Comparison of ENCODE assay signal across 9 mouse cellular contexts in the genomic region with DNA sequence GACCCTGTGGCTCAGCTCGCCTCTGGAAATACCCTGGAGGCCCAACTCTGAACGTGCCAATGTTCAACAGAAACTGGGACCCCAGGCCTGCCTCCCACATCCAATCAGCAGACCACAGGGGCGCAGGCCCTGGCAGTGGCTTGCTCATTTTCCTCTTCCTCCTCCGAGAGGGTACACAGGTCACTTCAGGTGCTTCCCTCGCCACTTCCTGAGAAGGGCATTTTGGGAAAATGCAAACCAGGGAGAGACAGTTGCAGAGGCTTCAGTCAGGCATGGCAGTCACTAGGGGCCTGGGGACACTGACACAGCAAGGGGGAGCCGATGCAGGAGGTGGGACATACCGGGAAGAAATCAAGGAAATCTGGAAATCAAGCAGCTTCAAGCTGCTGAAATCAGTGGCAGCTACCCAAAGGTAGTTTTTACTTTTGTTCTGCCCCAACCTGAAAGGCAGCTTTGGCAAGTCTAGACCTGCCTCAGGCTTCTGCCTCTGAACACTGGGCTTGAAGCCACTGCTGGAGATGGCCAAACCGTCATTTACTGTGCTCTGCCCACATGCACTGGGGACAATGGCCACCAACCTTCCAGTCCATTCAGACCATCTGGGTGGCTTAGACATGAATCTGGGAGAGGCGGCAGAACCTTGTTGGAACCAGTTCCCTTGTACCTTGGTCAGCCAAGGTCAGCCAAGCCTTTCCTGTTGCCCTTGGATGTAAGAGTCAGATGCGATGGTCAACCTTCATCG. TPM values are rescaled to one million over a fixed set of nuclear protein-coding genes. Genes with fewer than 3 reads are reported as not detected.
DNase-seq lines count a peak whose midpoint lies in the region; ATAC-seq lines count a peak whose summit lies in the region.
"Had no signal": no experiment of that assay in that cellular context is flagged by ENCODE, and none has a peak within 500 bp of the region (broad histone marks: within the 10 kb centered on the region; RNA-seq: fewer than 3 reads in every experiment).

No protein-coding gene starts in this region.

- peaks cover 41% of the 10 kb centered on the region for H3K4me1 ChIP-seq in lung, embryonic 16.5 days (replicated peaks; ENCODE audit: control insufficient read depth, insufficient read depth, low read length)
- H3K4me1 ChIP-seq in embryonic facial prominence, embryonic 14.5 days (ENCODE audit: control insufficient read depth, insufficient read depth, low read length): peaks cover 26% of the 10 kb centered on the region
- peaks cover 22% of the 10 kb centered on the region; the same call in 1 of the 2 replicates for H3K4me1 ChIP-seq in stomach, embryonic 15.5 days

- 78% methylated on average over 11 of the region's 11 CpGs for WGBS in lung, embryonic 16.5 days
- 64% methylated on average over 11 of the region's 11 CpGs for WGBS in embryonic facial prominence, embryonic 14.5 days
- WGBS in stomach, embryonic 15.5 days: 74% methylated on average over 11 of the region's 11 CpGs

- H3K4me3 ChIP-seq in lung, embryonic 16.5 days (ENCODE audit: low read length): no peak overlapping the region
- no peak overlapping the region for H3K4me3 ChIP-seq in embryonic facial prominence, embryonic 14.5 days (ENCODE audit: low read depth, low read length)
- H3K4me3 ChIP-seq in stomach, embryonic 15.5 days (replicated peaks): no peak overlapping the region

- no peaks in the 10 kb centered on the region for H3K9me3 ChIP-seq in lung, embryonic 16.5 days (ENCODE audit: control insufficient read depth, low read length)
- H3K9me3 ChIP-seq in embryonic facial prominence, embryonic 14.5 days (ENCODE audit: control insufficient read depth, low read length): no peaks in the 10 kb centered on the region
- H3K9me3 ChIP-seq in stomach, embryonic 15.5 days: no peaks in the 10 kb centered on the region

- no peaks in the 10 kb centered on the region for H3K36me3 ChIP-seq in lung, embryonic 16.5 days (ENCODE audit: control insufficient read depth, insufficient read depth, low read length)
- H3K36me3 ChIP-seq in embryonic facial prominence, embryonic 14.5 days (ENCODE audit: control insufficient read depth, insufficient read depth, low read length): no peaks in the 10 kb centered on the region
- no peaks in the 10 kb centered on the region for H3K36me3 ChIP-seq in stomach, embryonic 15.5 days

- no peak overlapping the region for H3K4me2 ChIP-seq in lung, embryonic 16.5 days (ENCODE audit: low read depth, low read length)
- H3K4me2 ChIP-seq in embryonic facial prominence, embryonic 14.5 days (ENCODE audit: low read depth, low read length): no peak overlapping the region
- no peak overlapping the region for H3K4me2 ChIP-seq in stomach, embryonic 15.5 days
- H3K4me2 ChIP-seq: heart, embryonic 11.5 days had no signal

- H3K27me3 ChIP-seq in lung, embryonic 16.5 days (ENCODE audit: control insufficient read depth, insufficient read depth, low read depth, low read length): no peaks in the 10 kb centered on the region
- H3K27me3 ChIP-seq in embryonic facial prominence, embryonic 14.5 days (replicated peaks; ENCODE audit: control insufficient read depth, insufficient read depth, low read length): no peaks in the 10 kb centered on the region
- no peaks in the 10 kb centered on the region for H3K27me3 ChIP-seq in stomach, embryonic 15.5 days (replicated peaks)

- H3K27ac ChIP-seq in lung, embryonic 16.5 days (ENCODE audit: low read length): peak overlapping the region; percentile 45; the same call in 1 of the 2 replicates
- peak overlapping the region; percentile 29; the same call in 1 of the 2 replicates for H3K27ac ChIP-seq in embryonic facial prominence, embryonic 14.5 days (replicated peaks; ENCODE audit: low read depth, low read length)
- H3K27ac ChIP-seq in stomach, embryonic 15.5 days: peak overlapping the region; percentile 68

- no peak for DNase-seq in lung, postnatal 14 days
- DNase-seq in embryonic facial prominence, embryonic 14.5 days (ENCODE audit: low spot score): peak; percentile 65
- DNase-seq in kidney, adult 11 months: peak; percentile 83
- DNase-seq in B cell, adult 2 months: no peak
- no peak for DNase-seq in natural killer cell, adult 2 months (ENCODE audit: low spot score in 2 of 2)
- DNase-seq: thymus, postnatal 14 days had no signal

- H3K9ac ChIP-seq in lung, embryonic 16.5 days (ENCODE audit: low read length): peak overlapping the region; percentile 36; the same call in 1 of the 2 replicates
- peak overlapping the region; percentile 37; the same call in 1 of the 2 replicates for H3K9ac ChIP-seq in embryonic facial prominence, embryonic 14.5 days (ENCODE audit: low read depth, low read length)
- 0 out of 2 replicates have a peak overlapping the region, but pooled peaks have one; percentile 10 for H3K9ac ChIP-seq in stomach, embryonic 15.5 days

- ATAC-seq in lung, embryonic 16.5 days (ENCODE audit: low read depth): no peak
- ATAC-seq in embryonic facial prominence, embryonic 14.5 days (ENCODE audit: low read depth): no peak
- no peak for ATAC-seq in stomach, embryonic 15.5 days (ENCODE audit: insufficient read depth, low FRiP score, low read depth)

RNA-seq across cellular contexts. Expression of a gene that starts 13.1 kb away (rescaled TPM):
- polyA plus RNA-seq in lung, embryonic 16.5 days (2015; fragmentation: Nextera tagmentation; extraction: Ambion mirVana): 69.4 and 75.7 TPM in 2 replicates
- polyA plus RNA-seq in embryonic facial prominence, embryonic 14.5 days (2014; fragmentation: Nextera tagmentation; extraction: Ambion mirVana): 47.8 and 54.9 TPM in 2 replicates
- 60.7 and 68.7 TPM in 2 replicates for polyA plus RNA-seq in stomach, embryonic 15.5 days (2015; fragmentation: Nextera tagmentation; extraction: Ambion mirVana)

Comparison
In these comparisons a context has a peak if more than half of its experiments do, and no peak if none do; other contexts are left out.
1. DNase-seq: peak in embryonic facial prominence, embryonic 14.5 days (single experiment) and kidney, adult 11 months (single experiment); none in lung, postnatal 14 days (single experiment), B cell, adult 2 months (0 of 2) and natural killer cell, adult 2 months (0 of 2).
2. Peak in every context shown above with its lines, with median percentiles within 50 percentile points of each other: H3K27ac ChIP-seq and H3K9ac ChIP-seq.